Mouse (Mus musculus) myocyte (in vitro differentiated cells): ENCODE measurements around the gene Dhrs11.

Experiments
- MAX ChIP-seq: IDR thresholded peaks from one replicate; pipeline ENCODE4 v1.6.1; 2011; ENCODE audit warnings: low read depth, mild to moderate bottlenecking, control low read depth
- POLR2A ChIP-seq: IDR thresholded peaks from one replicate; pipeline ENCODE4 v1.6.1; 2011; ENCODE audit warnings: low read depth, mild to moderate bottlenecking, control low read depth, moderate library complexity; ENCODE audit not compliant: insufficient read length

DNA sequence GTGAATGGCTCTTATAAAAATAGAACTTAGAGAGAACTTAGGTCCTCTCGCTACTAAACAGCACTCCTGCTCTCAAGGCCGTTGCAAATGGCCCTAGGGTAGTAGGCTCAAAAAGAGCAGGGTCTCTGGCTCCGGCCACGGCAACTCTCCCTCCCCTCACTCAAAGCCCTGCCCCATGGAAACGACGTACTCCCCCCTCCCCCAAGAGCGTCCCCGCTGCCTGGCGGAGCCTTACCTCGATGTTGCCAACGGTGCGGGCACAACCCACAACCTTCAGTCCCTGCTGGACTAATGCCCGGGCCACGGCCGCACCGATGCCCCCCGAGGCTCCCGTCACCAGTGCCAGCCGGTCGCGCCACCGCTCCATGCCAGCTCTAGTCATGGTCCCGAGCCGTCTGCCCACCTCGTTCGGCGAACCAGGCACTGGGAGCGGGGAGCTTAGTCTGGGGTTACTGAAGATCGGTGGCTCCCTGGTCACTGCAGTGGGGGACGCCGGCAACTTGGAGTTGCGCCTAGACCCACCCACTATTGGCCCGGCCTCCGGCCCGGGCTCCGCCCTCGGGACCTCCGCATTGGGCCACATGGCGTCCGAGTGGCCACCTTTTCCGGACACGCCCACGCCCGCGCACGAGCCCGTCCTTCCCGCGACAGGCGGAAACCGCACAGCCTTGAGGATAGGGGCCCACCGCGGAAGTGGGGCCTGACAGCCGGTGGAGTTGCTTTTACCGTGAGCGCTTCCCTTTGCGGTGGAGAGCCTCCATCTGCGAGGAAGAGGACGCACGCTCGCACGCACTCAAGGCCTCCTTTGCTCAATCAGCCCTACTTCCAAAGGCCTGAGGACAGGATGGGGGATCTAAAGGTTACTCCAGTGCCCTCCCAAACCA is at the start of gene Dhrs11:
- no peak for TF ChIP-seq MAX
- TF ChIP-seq POLR2A: peak; percentile 66
